Mouse (Mus musculus): Measurements from ENCODE around the gene Akap9. TPM values are rescaled to one million over a fixed set of nuclear protein-coding genes. Genes with fewer than 3 reads are reported as not detected.

Gene Akap9
- polyA plus RNA-seq, 1 experiment from 2014 or later, result 137 TPM

- 92% methylated on average over 6 of the region's 6 CpGs for WGBS
- Histone ChIP-seq H3K4me3 (replicated peaks; ENCODE audit: low read length) (no peak overlapping the region), H3K36me3 (ENCODE audit: control insufficient read depth, insufficient read depth, low read length) (peaks cover 14% of the 10 kb centered on the region), H3K4me2 (ENCODE audit: low read depth, low read length) (no peak overlapping the region), H3K27ac (ENCODE audit: low read length) (no peak overlapping the region), H3K9ac (ENCODE audit: low read length) (no peak overlapping the region), H3K9me3 (replicated peaks; ENCODE audit: control insufficient read depth, low read length) (no peaks in the 10 kb centered on the region), H3K27me3 (ENCODE audit: control insufficient read depth, insufficient read depth, low read length) (no peaks in the 10 kb centered on the region), H3K4me1 (ENCODE audit: control insufficient read depth, insufficient read depth, low read length) (no peaks in the 10 kb centered on the region)
- ATAC-seq (ENCODE audit: insufficient read depth, low FRiP score), result no peak
Observed at GRCm38 (mm10) chr5:4040372-4040771, 112.5 kb downstream of the Akap9 start.

DNA sequence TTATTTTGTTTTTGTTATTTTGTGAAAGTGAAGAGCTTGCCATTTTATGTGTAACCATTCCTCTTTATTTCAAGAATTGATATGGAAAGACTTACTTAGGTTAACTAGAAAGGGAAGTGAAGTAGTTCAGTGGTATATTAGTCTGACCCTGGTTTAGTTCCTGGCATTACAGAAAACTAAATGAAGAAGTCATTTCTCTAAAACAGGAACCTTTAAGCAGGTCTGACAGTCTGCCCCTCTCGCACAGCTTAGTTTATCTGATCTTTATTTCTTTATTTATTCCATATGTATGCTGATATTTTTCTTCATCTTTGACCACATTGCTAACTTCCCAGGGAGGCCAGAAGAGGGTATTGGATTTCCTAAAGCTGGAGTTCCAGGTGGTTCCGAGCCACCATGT, 113.1 kb downstream of the Akap9 start:
- peaks cover 11% of the 10 kb centered on the region for H3K36me3 ChIP-seq (ENCODE audit: control insufficient read depth, insufficient read depth, low read length)
- WGBS, result 89% methylated on average over 2 of the region's 2 CpGs
- H3K27ac ChIP-seq (ENCODE audit: low read length), result no peak overlapping the region

GRCm38 (mm10) chr5:4060313-4060712, 132.5 kb downstream of the Akap9 start:
- H3K27ac ChIP-seq (ENCODE audit: low read length), result no peak overlapping the region

More for the DNA sequence above, 113.1 kb downstream of the Akap9 start:
- Histone ChIP-seq H3K4me1 (ENCODE audit: control insufficient read depth, insufficient read depth, low read length) (no peaks in the 10 kb centered on the region), H3K27me3 (ENCODE audit: control insufficient read depth, insufficient read depth, low read length) (no peaks in the 10 kb centered on the region), H3K9me3 (replicated peaks; ENCODE audit: control insufficient read depth, low read length) (no peaks in the 10 kb centered on the region), H3K4me3 (replicated peaks; ENCODE audit: low read length) (no peak overlapping the region), H3K9ac (ENCODE audit: low read length) (no peak overlapping the region), H3K4me2 (ENCODE audit: low read depth, low read length) (no peak overlapping the region)
- no peak for ATAC-seq (ENCODE audit: insufficient read depth, low FRiP score)

GRCm38 (mm10) chr5:4066476-4067115, 138.7 kb downstream of the Akap9 start:
- Histone ChIP-seq H3K4me2 (ENCODE audit: low read depth, low read length) (no peak overlapping the region), H3K9me3 (replicated peaks; ENCODE audit: control insufficient read depth, low read length) (no peaks in the 10 kb centered on the region), H3K36me3 (ENCODE audit: control insufficient read depth, insufficient read depth, low read length) (0 out of 2 replicates have a peak, but pooled peaks cover 6% of the 10 kb centered on the region), H3K27ac (ENCODE audit: low read length) (no peak overlapping the region), H3K4me3 (replicated peaks; ENCODE audit: low read length) (no peak overlapping the region), H3K27me3 (ENCODE audit: control insufficient read depth, insufficient read depth, low read length) (no peaks in the 10 kb centered on the region), H3K4me1 (ENCODE audit: control insufficient read depth, insufficient read depth, low read length) (no peaks in the 10 kb centered on the region), H3K9ac (ENCODE audit: low read length) (no peak overlapping the region)
- WGBS, result 87% methylated on average over 18 of the region's 18 CpGs
- no peak; the same call in 1 of the 2 replicates for ATAC-seq (ENCODE audit: insufficient read depth, low FRiP score)

More at GRCm38 (mm10) chr5:4060313-4060712, 132.5 kb downstream of the Akap9 start:
- peaks cover 13% of the 10 kb centered on the region; the same call in 1 of the 2 replicates for H3K36me3 ChIP-seq (ENCODE audit: control insufficient read depth, insufficient read depth, low read length)
- no peaks in the 10 kb centered on the region for H3K9me3 ChIP-seq (replicated peaks; ENCODE audit: control insufficient read depth, low read length)
- ATAC-seq (ENCODE audit: insufficient read depth, low FRiP score), result no peak
- no peaks in the 10 kb centered on the region for H3K27me3 ChIP-seq (ENCODE audit: control insufficient read depth, insufficient read depth, low read length)
- WGBS, result 90% methylated on average over 8 of the region's 8 CpGs
- no peaks in the 10 kb centered on the region for H3K4me1 ChIP-seq (ENCODE audit: control insufficient read depth, insufficient read depth, low read length)
- H3K4me2 ChIP-seq (ENCODE audit: low read depth, low read length), result no peak overlapping the region
- H3K9ac ChIP-seq (ENCODE audit: low read length), result no peak overlapping the region
- H3K4me3 ChIP-seq (replicated peaks; ENCODE audit: low read length), result no peak overlapping the region

- Histone ChIP-seq H3K27ac (ENCODE audit: low read length) (no peak overlapping the region), H3K9me3 (replicated peaks; ENCODE audit: control insufficient read depth, low read length) (no peaks in the 10 kb centered on the region), H3K4me1 (ENCODE audit: control insufficient read depth, insufficient read depth, low read length) (no peaks in the 10 kb centered on the region), H3K27me3 (ENCODE audit: control insufficient read depth, insufficient read depth, low read length) (no peaks in the 10 kb centered on the region), H3K4me3 (replicated peaks; ENCODE audit: low read length) (no peak overlapping the region), H3K9ac (ENCODE audit: low read length) (no peak overlapping the region), H3K36me3 (ENCODE audit: control insufficient read depth, insufficient read depth, low read length) (0 out of 2 replicates have a peak, but pooled peaks cover 6% of the 10 kb centered on the region), H3K4me2 (ENCODE audit: low read depth, low read length) (no peak overlapping the region)
- no peak for ATAC-seq (ENCODE audit: insufficient read depth, low FRiP score)
- WGBS, result 54% methylated on average over 3 of the region's 3 CpGs
Observed at GRCm38 (mm10) chr5:4067203-4067602, 139.3 kb downstream of the Akap9 start.

DNA sequence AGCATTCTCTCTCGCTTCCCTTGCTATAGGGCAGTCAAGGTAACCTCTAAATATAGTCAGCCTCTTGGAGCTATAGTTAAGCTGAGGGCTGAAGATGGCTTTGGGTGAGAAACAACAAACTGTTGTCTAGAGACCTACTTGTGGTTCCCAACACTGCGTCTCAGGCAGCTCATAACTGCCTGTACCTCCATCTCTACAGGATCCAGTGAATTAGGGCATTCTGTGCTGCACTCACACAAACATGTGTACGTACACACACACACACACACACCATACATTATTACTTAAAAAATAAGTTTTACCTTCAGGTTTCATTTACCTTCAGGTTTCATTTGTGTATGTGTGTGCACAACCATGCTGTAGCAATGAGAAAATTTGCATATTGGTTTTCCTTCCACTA, 151.2 kb downstream of the Akap9 start:
- Histone ChIP-seq H3K27me3 (ENCODE audit: control insufficient read depth, insufficient read depth, low read length) (no peaks in the 10 kb centered on the region), H3K4me2 (ENCODE audit: low read depth, low read length) (no peak overlapping the region), H3K9me3 (replicated peaks; ENCODE audit: control insufficient read depth, low read length) (no peaks in the 10 kb centered on the region), H3K4me1 (ENCODE audit: control insufficient read depth, insufficient read depth, low read length) (no peaks in the 10 kb centered on the region), H3K36me3 (ENCODE audit: control insufficient read depth, insufficient read depth, low read length) (peaks cover 37% of the 10 kb centered on the region), H3K4me3 (replicated peaks; ENCODE audit: low read length) (no peak overlapping the region), H3K27ac (ENCODE audit: low read length) (no peak overlapping the region), H3K9ac (ENCODE audit: low read length) (no peak overlapping the region)
- no peak for ATAC-seq (ENCODE audit: insufficient read depth, low FRiP score)
- 87% methylated on average over 3 of the region's 3 CpGs for WGBS

DNA sequence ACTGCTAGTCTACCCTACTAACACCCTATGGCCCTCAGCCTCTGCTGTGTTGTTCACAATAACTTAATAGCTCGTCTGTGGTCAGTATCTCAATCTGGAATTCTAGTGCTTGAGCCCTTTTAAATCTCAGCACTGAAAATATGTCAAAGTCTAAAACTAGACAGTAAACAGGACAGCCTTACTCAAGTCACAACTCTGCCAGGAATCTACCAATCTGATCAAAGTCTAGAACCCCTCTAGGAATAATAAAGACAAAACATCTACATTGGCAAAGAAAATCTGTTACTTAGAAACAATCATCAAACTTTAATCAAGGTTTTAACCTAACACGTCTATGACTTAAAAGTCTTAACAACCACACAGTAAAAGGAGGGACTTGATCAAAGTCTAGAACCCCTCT, 153.0 kb downstream of the Akap9 start:
- ATAC-seq (ENCODE audit: insufficient read depth, low FRiP score), result no peak
- Histone ChIP-seq H3K4me2 (ENCODE audit: low read depth, low read length) (no peak overlapping the region), H3K4me3 (replicated peaks; ENCODE audit: low read length) (no peak overlapping the region), H3K36me3 (ENCODE audit: control insufficient read depth, insufficient read depth, low read length) (peaks cover 38% of the 10 kb centered on the region), H3K27ac (ENCODE audit: low read length) (no peak overlapping the region), H3K4me1 (ENCODE audit: control insufficient read depth, insufficient read depth, low read length) (no peaks in the 10 kb centered on the region), H3K9ac (ENCODE audit: low read length) (no peak overlapping the region), H3K9me3 (replicated peaks; ENCODE audit: control insufficient read depth, low read length) (no peaks in the 10 kb centered on the region), H3K27me3 (ENCODE audit: control insufficient read depth, insufficient read depth, low read length) (no peaks in the 10 kb centered on the region)
- WGBS, result 83% methylated on average over 2 of the region's 2 CpGs

DNA sequence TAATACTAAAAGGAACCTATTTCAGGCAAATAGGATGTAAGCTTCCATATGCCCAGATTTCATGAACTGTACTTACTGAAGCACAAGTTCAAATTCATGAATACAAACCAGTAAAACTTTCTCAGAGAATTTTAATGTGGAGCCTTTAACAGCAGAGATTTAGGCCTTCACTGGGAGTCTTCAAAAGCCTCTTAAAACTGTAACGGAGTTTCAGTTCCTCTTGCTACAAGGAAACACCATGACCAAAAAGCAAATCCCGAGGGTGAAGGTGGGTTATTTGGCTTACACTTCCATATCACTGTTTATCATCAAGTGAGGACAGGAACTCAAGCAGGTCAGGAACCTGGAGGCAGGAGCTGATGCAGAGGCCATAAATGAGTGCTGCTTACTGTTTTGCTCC, 153.7 kb downstream of the Akap9 start:
- Histone ChIP-seq H3K9me3 (replicated peaks; ENCODE audit: control insufficient read depth, low read length) (no peaks in the 10 kb centered on the region), H3K4me2 (ENCODE audit: low read depth, low read length) (no peak overlapping the region), H3K27me3 (ENCODE audit: control insufficient read depth, insufficient read depth, low read length) (no peaks in the 10 kb centered on the region), H3K9ac (ENCODE audit: low read length) (no peak overlapping the region), H3K36me3 (ENCODE audit: control insufficient read depth, insufficient read depth, low read length) (peaks cover 37% of the 10 kb centered on the region), H3K4me3 (replicated peaks; ENCODE audit: low read length) (no peak overlapping the region), H3K4me1 (ENCODE audit: control insufficient read depth, insufficient read depth, low read length) (no peaks in the 10 kb centered on the region), H3K27ac (ENCODE audit: low read length) (no peak overlapping the region)
- ATAC-seq (ENCODE audit: insufficient read depth, low FRiP score), result no peak
- 77% methylated on average over 2 of the region's 2 CpGs for WGBS

GRCm38 (mm10) chr5:4084948-4085347, 157.1 kb downstream of the Akap9 start:
- Histone ChIP-seq H3K9ac (ENCODE audit: low read length) (no peak overlapping the region), H3K27me3 (ENCODE audit: control insufficient read depth, insufficient read depth, low read length) (no peaks in the 10 kb centered on the region), H3K4me3 (replicated peaks; ENCODE audit: low read length) (no peak overlapping the region), H3K9me3 (replicated peaks; ENCODE audit: control insufficient read depth, low read length) (no peaks in the 10 kb centered on the region), H3K27ac (ENCODE audit: low read length) (no peak overlapping the region), H3K4me2 (ENCODE audit: low read depth, low read length) (no peak overlapping the region), H3K36me3 (ENCODE audit: control insufficient read depth, insufficient read depth, low read length) (peaks cover 37% of the 10 kb centered on the region), H3K4me1 (ENCODE audit: control insufficient read depth, insufficient read depth, low read length) (no peaks in the 10 kb centered on the region)
- ATAC-seq (ENCODE audit: insufficient read depth, low FRiP score), result no peak
- 81% methylated on average over 7 of the region's 7 CpGs for WGBS
